Mouse (Mus musculus) bone marrow macrophage, adult 2 months (primary cell): Measurements from ENCODE around the gene Ano1.

Experiments used
- CTCF ChIP-seq: IDR thresholded peaks from 2 replicates; pipeline ENCODE4 v1.5.1; 2012; ENCODE audit warnings: low read depth, mild to moderate bottlenecking, low read length, moderate library complexity
- POLR2A ChIP-seq: IDR thresholded peaks from 2 replicates; pipeline ENCODE4 v1.6.1; 2012; ENCODE audit warnings: mild to moderate bottlenecking, low read depth, low read length, borderline replicate concordance

DNA sequence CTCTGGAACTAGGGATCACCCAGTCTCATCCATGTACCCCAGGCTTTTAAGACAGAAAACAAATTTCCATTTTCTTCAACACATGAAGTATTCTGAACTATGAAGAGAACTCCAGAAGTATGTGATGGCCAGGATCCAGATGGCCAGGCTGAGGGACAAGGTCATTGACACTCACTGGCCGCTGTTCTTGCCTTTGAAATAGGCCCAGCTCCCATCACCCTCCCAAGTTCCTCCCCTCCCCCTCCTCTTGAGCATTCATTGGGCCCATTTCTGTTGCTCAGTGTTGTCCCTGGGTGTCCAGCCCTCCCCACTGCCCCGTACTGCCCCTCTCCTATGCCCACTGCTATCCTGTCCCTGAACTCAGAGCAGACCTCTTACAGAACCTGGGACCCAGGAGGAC lies 2.9 kb upstream of the Ano1 start:
- TF ChIP-seq CTCF (no peak), POLR2A (no peak)
